Comparison of ENCODE assay signal across 26 mouse cellular contexts in the genomic region with DNA sequence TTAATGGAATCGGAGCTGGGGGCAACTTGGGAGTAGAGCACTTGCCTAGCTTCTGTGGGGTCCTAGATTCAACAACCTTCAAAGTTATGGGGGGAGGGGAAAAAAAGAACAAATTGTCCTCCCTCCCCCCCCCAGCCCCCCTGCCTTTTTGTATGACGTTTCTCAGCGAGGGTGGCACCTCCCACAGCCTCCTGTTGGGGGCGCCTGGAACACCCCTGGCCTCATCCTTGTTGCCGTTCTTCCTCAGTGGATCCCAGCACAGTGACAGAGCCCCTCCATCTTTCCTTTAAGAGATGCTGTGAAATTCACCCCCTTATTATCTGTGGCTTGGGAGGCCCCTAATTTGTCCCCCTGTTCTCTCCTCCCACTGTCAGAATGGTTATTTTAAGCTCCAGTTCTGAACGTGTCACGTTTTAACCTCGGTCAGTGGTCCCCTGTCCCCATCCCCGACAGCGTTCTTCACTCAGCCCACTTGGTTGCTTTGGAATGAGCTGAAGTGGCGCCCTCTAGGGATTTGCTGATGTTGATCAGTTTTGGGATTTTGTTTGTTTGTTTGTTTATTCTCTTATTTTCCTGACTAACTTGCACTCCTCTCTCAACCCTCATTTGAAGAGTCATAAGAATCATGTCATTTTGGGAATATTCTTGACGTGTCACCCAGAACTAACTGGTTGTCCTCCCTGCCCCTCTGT. TPM values are rescaled to one million over a fixed set of nuclear protein-coding genes. Genes with fewer than 3 reads are reported as not detected.
A peak's percentile ranks its signal among the peaks of the same experiment; 100 is the strongest.
DNase-seq lines count a peak whose midpoint lies in the region; ATAC-seq and TF ChIP-seq lines count a peak whose summit lies in the region.
"Had no signal": no experiment of that assay in that cellular context is flagged by ENCODE, and none has a peak within 500 bp of the region (broad histone marks: within the 10 kb centered on the region; RNA-seq: fewer than 3 reads in every experiment).

No protein-coding gene starts in this region.

- no peaks in the 10 kb centered on the region for H3K27me3 ChIP-seq in hindbrain, postnatal 0 days (ENCODE audit: insufficient read depth, low read length)
- no peaks in the 10 kb centered on the region for H3K27me3 ChIP-seq in hindbrain, embryonic 10.5 days (ENCODE audit: insufficient read depth, poor library complexity, severe bottlenecking)
- no peaks in the 10 kb centered on the region for H3K27me3 ChIP-seq in testis, adult 2 months (ENCODE audit: control insufficient read depth, insufficient read depth, low read length)
- no peaks in the 10 kb centered on the region for H3K27me3 ChIP-seq in embryonic facial prominence, embryonic 10.5 days (replicated peaks; ENCODE audit: low read depth, poor library complexity, severe bottlenecking)
- H3K27me3 ChIP-seq: forebrain, embryonic 13.5 days; liver, embryonic 13.5 days; stomach, embryonic 15.5 days had no signal

- no peak overlapping the region for H3K4me2 ChIP-seq in hindbrain, postnatal 0 days (ENCODE audit: low read depth, low read length)
- H3K4me2 ChIP-seq: forebrain, embryonic 13.5 days; heart, embryonic 11.5 days; liver, embryonic 13.5 days; stomach, embryonic 15.5 days had no signal

- H3K4me1 ChIP-seq in hindbrain, postnatal 0 days (ENCODE audit: insufficient read depth, low read length): no peaks in the 10 kb centered on the region
- H3K4me1 ChIP-seq in hindbrain, embryonic 10.5 days (replicated peaks): no peaks in the 10 kb centered on the region; the same call in 1 of the 2 replicates
- peaks cover 5% of the 10 kb centered on the region for H3K4me1 ChIP-seq in testis, adult 2 months (ENCODE audit: control insufficient read depth, insufficient read depth, low read length)
- H3K4me1 ChIP-seq in embryonic facial prominence, embryonic 10.5 days: peaks cover under 1% of the 10 kb centered on the region; the same call in 1 of the 2 replicates
- H3K4me1 ChIP-seq: forebrain, embryonic 13.5 days; stomach, embryonic 15.5 days had no signal

- no peak overlapping the region for H3K27ac ChIP-seq in hindbrain, postnatal 0 days
- H3K27ac ChIP-seq in hindbrain, embryonic 10.5 days: no peak overlapping the region
- H3K27ac ChIP-seq in testis, adult 2 months (ENCODE audit: control insufficient read depth, insufficient read depth, low read depth, low read length): no peak overlapping the region
- no peak overlapping the region for H3K27ac ChIP-seq in embryonic facial prominence, embryonic 10.5 days (replicated peaks)
- H3K27ac ChIP-seq: forebrain, embryonic 13.5 days; left cerebral cortex, adult 2 months; liver, embryonic 13.5 days; stomach, embryonic 15.5 days had no signal

- no peak for ATAC-seq in hindbrain, postnatal 0 days
- ATAC-seq: activated CD4-positive, CD25-positive, alpha-beta regulatory T cell, adult 4 months; forebrain, embryonic 13.5 days had no signal

- TF ChIP-seq POLR2A in testis, adult 2 months (IDR thresholded peaks at IDR 0.05; ENCODE audit: control insufficient read depth, low read depth, low read length): no peak

- H3K9ac ChIP-seq in hindbrain, postnatal 0 days (replicated peaks; ENCODE audit: low read length): no peak overlapping the region
- H3K9ac ChIP-seq: forebrain, embryonic 13.5 days; liver, embryonic 13.5 days; stomach, embryonic 15.5 days had no signal

- no peak overlapping the region for H3K4me3 ChIP-seq in hindbrain, postnatal 0 days (ENCODE audit: low read length)
- no peak overlapping the region for H3K4me3 ChIP-seq in hindbrain, embryonic 10.5 days
- no peak overlapping the region for H3K4me3 ChIP-seq in testis, adult 2 months (ENCODE audit: control insufficient read depth, low read depth, low read length)
- H3K4me3 ChIP-seq in embryonic facial prominence, embryonic 10.5 days: no peak overlapping the region
- H3K4me3 ChIP-seq: forebrain, embryonic 13.5 days; left cerebral cortex, adult 2 months; liver, embryonic 13.5 days; myocyte; stomach, embryonic 15.5 days had no signal

- peak; percentile 7; the same call in 1 of the 2 replicates for TF ChIP-seq CTCF in hindbrain, postnatal 0 days (IDR thresholded peaks at IDR 0.05; ENCODE audit: low read depth)
- TF ChIP-seq CTCF in testis, adult 2 months (IDR thresholded peaks at IDR 0.05; ENCODE audit: control insufficient read depth, insufficient read depth, insufficient replicate concordance, low read depth, low read length): 0 out of 2 replicates have a peak, but pooled peaks have one; percentile 8

- no peaks in the 10 kb centered on the region for H3K9me3 ChIP-seq in hindbrain, postnatal 0 days (ENCODE audit: low read length)
- H3K9me3 ChIP-seq in hindbrain, embryonic 10.5 days: no peaks in the 10 kb centered on the region
- H3K9me3 ChIP-seq in embryonic facial prominence, embryonic 10.5 days: no peaks in the 10 kb centered on the region
- H3K9me3 ChIP-seq: forebrain, embryonic 13.5 days; liver, embryonic 13.5 days; stomach, embryonic 15.5 days had no signal

- 57% methylated on average over 12 of the region's 12 CpGs for WGBS in hindbrain, postnatal 0 days
- 58% methylated on average over 12 of the region's 12 CpGs for WGBS in hindbrain, embryonic 10.5 days
- WGBS in embryonic facial prominence, embryonic 10.5 days: 55% methylated on average over 12 of the region's 12 CpGs

- H3K36me3 ChIP-seq in hindbrain, postnatal 0 days (ENCODE audit: insufficient read depth, low read length): no peaks in the 10 kb centered on the region
- H3K36me3 ChIP-seq in hindbrain, embryonic 10.5 days: no peaks in the 10 kb centered on the region
- H3K36me3 ChIP-seq in testis, adult 2 months (ENCODE audit: control insufficient read depth, insufficient read depth, low read length): no peaks in the 10 kb centered on the region
- no peaks in the 10 kb centered on the region for H3K36me3 ChIP-seq in embryonic facial prominence, embryonic 10.5 days (replicated peaks)
- H3K36me3 ChIP-seq: liver, embryonic 13.5 days; stomach, embryonic 15.5 days had no signal

- no peak for DNase-seq in hindbrain, postnatal 0 days (ENCODE audit: low spot score)
- DNase-seq in hindbrain, embryonic 10.5 days (ENCODE audit: low spot score): no peak
- DNase-seq in testis, postnatal 10 days (ENCODE audit: low spot score): no peak
- peak; percentile 76 for DNase-seq in R1 (ENCODE audit: low read depth, low spot score)
- no peak for DNase-seq in embryonic facial prominence, embryonic 10.5 days (ENCODE audit: low spot score)
- DNase-seq in testis, postnatal 14 days (ENCODE audit: low spot score): no peak
- DNase-seq: adrenal gland, postnatal 14 days; cerebellum, adult 9-10 months; gastrocnemius, postnatal 25 days; kidney, postnatal 10 days; liver, embryonic 13.5 days; midbrain, embryonic 14.5 days; right cerebral cortex, adult 18-20 months had no signal

RNA-seq across cellular contexts. Expression of a gene that starts 12.5 kb away (rescaled TPM):
- total RNA-seq in hindbrain, postnatal 0 days (2014; rRNA removed): 9.7 and 14.7 TPM in 2 replicates
- polyA plus RNA-seq in hindbrain, postnatal 0 days (2015; fragmentation: Nextera tagmentation; extraction: Ambion mirVana): 34.4 and 35.3 TPM in 2 replicates
- 36.4 and 43.6 TPM in 2 replicates for polyA plus RNA-seq in hindbrain, embryonic 10.5 days (2016; fragmentation: Nextera tagmentation; extraction: Ambion mirVana)
- polyA plus RNA-seq in testis, adult 2 months (2012; rRNA removed): 9.1 and 12.2 TPM in 2 replicates
- polyA plus RNA-seq in embryonic facial prominence, embryonic 10.5 days (2016; fragmentation: Nextera tagmentation; extraction: Ambion mirVana): 46.7 and 49.1 TPM in 2 replicates

RNA-seq across cellular contexts. Expression of a gene that starts 31.3 kb away (rescaled TPM):
- not detected in 2 replicates for total RNA-seq in hindbrain, postnatal 0 days (2014; rRNA removed)
- polyA plus RNA-seq in hindbrain, postnatal 0 days (2015; fragmentation: Nextera tagmentation; extraction: Ambion mirVana): not detected in 2 replicates
- polyA plus RNA-seq in hindbrain, embryonic 10.5 days (2016; fragmentation: Nextera tagmentation; extraction: Ambion mirVana): not detected in 2 replicates
- polyA plus RNA-seq in testis, adult 2 months (2012; rRNA removed): not detected in 2 replicates
- polyA plus RNA-seq in embryonic facial prominence, embryonic 10.5 days (2016; fragmentation: Nextera tagmentation; extraction: Ambion mirVana): 2.0 and 3.6 TPM in 2 replicates
- total RNA-seq: adrenal gland, postnatal 14 days; gastrocnemius, postnatal 25 days; heart, postnatal 25 days; left cerebral cortex, adult 2 months; neutrophil, adult 5-6 weeks had no signal
- polyA plus RNA-seq: activated CD4-positive, CD25-positive, alpha-beta regulatory T cell, adult 4 months; C2C12; forebrain, embryonic 13.5 days; limb, embryonic 11.5 days; liver, embryonic 13.5 days; lung, embryonic 16.5 days; myocyte; urinary bladder, adult 2 months had no signal
